Mouse (Mus musculus): ENCODE data around the gene Wasf2.
A peak's percentile ranks its signal among the peaks of the same experiment; 100 is the strongest.

- peak; percentile 83 for TF ChIP-seq CTCF (conservative IDR thresholded peaks at IDR 0.05; ENCODE audit: insufficient read depth, insufficient read length, low read depth, low read length)
- no peak for TF ChIP-seq POLR2A (IDR thresholded peaks at IDR 0.05; ENCODE audit: low read depth, low read length)
These were observed 79.1 kb downstream of the Wasf2 start for GRCm38 (mm10) chr4:133209366-133209765.
